Mouse (Mus musculus): Measurements from ENCODE around the gene Rpf1. TPM values are rescaled to one million over a fixed set of nuclear protein-coding genes. Genes with fewer than 3 reads are reported as not detected.
A peak's percentile ranks its signal among the peaks of the same experiment; 100 is the strongest.

Gene Rpf1
- 35.2 and 40.6 TPM in 2 replicates for polyA plus RNA-seq (2015; fragmentation: Nextera tagmentation; extraction: Ambion mirVana)

- under 1% methylated on average over 57 of the region's 82 CpGs for WGBS
- H3K4me3 ChIP-seq (replicated peaks), result peak within 1 kb of the TSS; percentile 91
These were observed at the start of gene Rpf1 for GRCm38 (mm10) chr3:146520798-146521651. Gene Rpf1, minus strand, starts transcription at chr3:146521429.

GRCm38 (mm10) chr3:146570939-146571338 lies 49.7 kb upstream of the Rpf1 start:
- no peak overlapping the region for H3K4me3 ChIP-seq (replicated peaks)
- no peaks in the 10 kb centered on the region for H3K4me1 ChIP-seq
- H3K36me3 ChIP-seq, result no peaks in the 10 kb centered on the region
- WGBS, result 90% methylated on average over 6 of the region's 6 CpGs
- H3K4me2 ChIP-seq, result no peak overlapping the region
- no peak overlapping the region for H3K27ac ChIP-seq (replicated peaks)
- H3K9me3 ChIP-seq (replicated peaks), result no peaks in the 10 kb centered on the region
- H3K9ac ChIP-seq (replicated peaks), result no peak overlapping the region
- no peak for ATAC-seq (ENCODE audit: low FRiP score)
- no peaks in the 10 kb centered on the region for H3K27me3 ChIP-seq (replicated peaks)

More at GRCm38 (mm10) chr3:146520798-146521651, at the start of gene Rpf1:
- Histone ChIP-seq H3K9ac (replicated peaks) (peak within 1 kb of the TSS; percentile 86), H3K4me2 (peak within 1 kb of the TSS; percentile 72), H3K4me1 (peaks cover 12% of the 10 kb centered on the region), H3K27me3 (replicated peaks) (no peaks in the 10 kb centered on the region; the same call in 1 of the 2 replicates), H3K9me3 (replicated peaks) (no peaks in the 10 kb centered on the region), H3K36me3 (peaks cover 16% of the 10 kb centered on the region), H3K27ac (replicated peaks) (peak within 1 kb of the TSS; percentile 99)
- peak; percentile 95 for ATAC-seq (ENCODE audit: low FRiP score)

- no peak for ATAC-seq (ENCODE audit: low FRiP score)
- no peak within 1 kb of the TSS for H3K4me2 ChIP-seq
- H3K36me3 ChIP-seq, result no peaks in the 10 kb centered on the region
- 85% methylated on average over 10 of the region's 10 CpGs for WGBS
- no peak within 1 kb of the TSS for H3K4me3 ChIP-seq (replicated peaks)
- H3K4me1 ChIP-seq, result no peaks in the 10 kb centered on the region
- no peaks in the 10 kb centered on the region for H3K27me3 ChIP-seq (replicated peaks)
- no peak within 1 kb of the TSS for H3K27ac ChIP-seq (replicated peaks)
- no peak within 1 kb of the TSS for H3K9ac ChIP-seq (replicated peaks)
- H3K9me3 ChIP-seq (replicated peaks), result no peaks in the 10 kb centered on the region
These were observed 49.0 kb upstream of the Rpf1 start, which contains the start of gene Uox for GRCm38 (mm10) chr3:146570148-146570782. Gene Uox, plus strand, starts transcription at chr3:146570426.

GRCm38 (mm10) chr3:146569594-146569993 lies 48.4 kb upstream of the Rpf1 start:
- Histone ChIP-seq H3K4me2 (no peak overlapping the region), H3K4me1 (no peaks in the 10 kb centered on the region; the same call in 1 of the 2 replicates), H3K27me3 (replicated peaks) (no peaks in the 10 kb centered on the region), H3K9ac (replicated peaks) (no peak overlapping the region), H3K36me3 (no peaks in the 10 kb centered on the region), H3K4me3 (replicated peaks) (no peak overlapping the region), H3K9me3 (replicated peaks) (no peaks in the 10 kb centered on the region), H3K27ac (replicated peaks) (no peak overlapping the region)
- 93% methylated on average over 3 of the region's 3 CpGs for WGBS
- ATAC-seq (ENCODE audit: low FRiP score), result no peak

GRCm38 (mm10) chr3:146567884-146568530 lies 46.8 kb upstream of the Rpf1 start:
- ATAC-seq (ENCODE audit: low FRiP score), result no peak
- Histone ChIP-seq H3K9ac (replicated peaks) (no peak overlapping the region), H3K4me3 (replicated peaks) (no peak overlapping the region), H3K27ac (replicated peaks) (no peak overlapping the region), H3K4me1 (no peaks in the 10 kb centered on the region; the same call in 1 of the 2 replicates), H3K27me3 (replicated peaks) (no peaks in the 10 kb centered on the region), H3K36me3 (no peaks in the 10 kb centered on the region), H3K9me3 (replicated peaks) (no peaks in the 10 kb centered on the region), H3K4me2 (no peak overlapping the region)
- 81% methylated on average over 9 of the region's 9 CpGs for WGBS

GRCm38 (mm10) chr3:146567366-146567765 lies 46.1 kb upstream of the Rpf1 start:
- Histone ChIP-seq H3K4me1 (no peaks in the 10 kb centered on the region; the same call in 1 of the 2 replicates), H3K4me2 (no peak overlapping the region), H3K9ac (replicated peaks) (no peak overlapping the region), H3K4me3 (replicated peaks) (no peak overlapping the region), H3K27me3 (replicated peaks) (no peaks in the 10 kb centered on the region), H3K27ac (replicated peaks) (no peak overlapping the region), H3K36me3 (no peaks in the 10 kb centered on the region), H3K9me3 (replicated peaks) (no peaks in the 10 kb centered on the region)
- WGBS, result 81% methylated on average over 7 of the region's 7 CpGs
- ATAC-seq (ENCODE audit: low FRiP score), result no peak

- Histone ChIP-seq H3K9me3 (replicated peaks) (no peaks in the 10 kb centered on the region), H3K27me3 (replicated peaks) (no peaks in the 10 kb centered on the region), H3K36me3 (no peaks in the 10 kb centered on the region), H3K27ac (replicated peaks) (no peak overlapping the region), H3K9ac (replicated peaks) (no peak overlapping the region), H3K4me1 (no peaks in the 10 kb centered on the region; the same call in 1 of the 2 replicates), H3K4me3 (replicated peaks) (no peak overlapping the region), H3K4me2 (no peak overlapping the region)
- no peak for ATAC-seq (ENCODE audit: low FRiP score)
- 92% methylated on average over 1 of the region's 1 CpGs for WGBS
These were observed 43.8 kb upstream of the Rpf1 start for GRCm38 (mm10) chr3:146565065-146565411.

- H3K4me3 ChIP-seq (replicated peaks), result no peak overlapping the region
- H3K27ac ChIP-seq (replicated peaks), result no peak overlapping the region
- H3K4me2 ChIP-seq, result 0 out of 2 replicates have a peak overlapping the region, but pooled peaks have one; percentile 1
- 34% methylated on average over 14 of the region's 14 CpGs for WGBS
- no peaks in the 10 kb centered on the region for H3K9me3 ChIP-seq (replicated peaks)
- no peaks in the 10 kb centered on the region; the same call in 1 of the 2 replicates for H3K4me1 ChIP-seq
- H3K9ac ChIP-seq (replicated peaks), result no peak overlapping the region
- ATAC-seq (ENCODE audit: low FRiP score), result no peak
- no peaks in the 10 kb centered on the region for H3K27me3 ChIP-seq (replicated peaks)
- no peaks in the 10 kb centered on the region for H3K36me3 ChIP-seq
These were observed 43.2 kb upstream of the Rpf1 start for GRCm38 (mm10) chr3:146564268-146565064.

- ATAC-seq (ENCODE audit: low FRiP score), result no peak
- Histone ChIP-seq H3K27ac (replicated peaks) (no peak overlapping the region), H3K27me3 (replicated peaks) (no peaks in the 10 kb centered on the region), H3K4me3 (replicated peaks) (no peak overlapping the region), H3K4me2 (no peak overlapping the region), H3K9me3 (replicated peaks) (no peaks in the 10 kb centered on the region), H3K36me3 (no peaks in the 10 kb centered on the region), H3K4me1 (no peaks in the 10 kb centered on the region; the same call in 1 of the 2 replicates), H3K9ac (replicated peaks) (no peak overlapping the region)
- whole genome bisulfite sequencing, result 91% methylated on average over 7 of the region's 7 CpGs
These were observed 41.7 kb upstream of the Rpf1 start for GRCm38 (mm10) chr3:146562936-146563335.

GRCm38 (mm10) chr3:146557507-146557906 lies 36.3 kb upstream of the Rpf1 start:
- H3K27ac ChIP-seq (replicated peaks), result no peak overlapping the region
- no peak for ATAC-seq (ENCODE audit: low FRiP score)

GRCm38 (mm10) chr3:146556567-146556966 lies 35.3 kb upstream of the Rpf1 start:
- no peak for ATAC-seq (ENCODE audit: low FRiP score)
- Histone ChIP-seq H3K4me2 (no peak overlapping the region), H3K27ac (replicated peaks) (no peak overlapping the region), H3K27me3 (replicated peaks) (no peaks in the 10 kb centered on the region), H3K4me3 (replicated peaks) (no peak overlapping the region), H3K9ac (replicated peaks) (no peak overlapping the region), H3K36me3 (no peaks in the 10 kb centered on the region), H3K9me3 (replicated peaks) (no peaks in the 10 kb centered on the region), H3K4me1 (no peaks in the 10 kb centered on the region)
- 94% methylated on average over 1 of the region's 1 CpGs for WGBS

More at GRCm38 (mm10) chr3:146557507-146557906, 36.3 kb upstream of the Rpf1 start:
- Histone ChIP-seq H3K9ac (replicated peaks) (no peak overlapping the region), H3K36me3 (no peaks in the 10 kb centered on the region), H3K4me3 (replicated peaks) (no peak overlapping the region), H3K4me2 (no peak overlapping the region), H3K4me1 (no peaks in the 10 kb centered on the region), H3K9me3 (replicated peaks) (no peaks in the 10 kb centered on the region), H3K27me3 (replicated peaks) (no peaks in the 10 kb centered on the region)
- WGBS, result 89% methylated on average over 6 of the region's 6 CpGs
